Mouse (Mus musculus) MEL (cell line): ENCODE results near the gene Sars2. TPM values are rescaled to one million over a fixed set of nuclear protein-coding genes. Genes with fewer than 3 reads are reported as not detected.

Experiments
- DNase-seq: peaks from one replicate; pipeline ENCODE4 v3.0.0; 2011; ENCODE audit warnings: low read depth, low spot score
- H3K27ac ChIP-seq: 2 replicates; pipeline ENCODE4 v1.5.1; 2012; ENCODE audit warnings: low read depth, mild to moderate bottlenecking, control low read depth, low read length, moderate library complexity; ENCODE audit not compliant: control insufficient read depth
- H3K27me3 ChIP-seq, 2 experiments: fragments of 150-350 bp in 1 of 2; sonication (generic) in 1 of 2; 2 replicates each; pipeline ENCODE4 v1.6.1; 2012; ENCODE audit warnings: low read length in 2 of 2, mild to moderate bottlenecking in 2 of 2, improper control_type of control experiment in 1 of 2, moderate library complexity in 1 of 2; ENCODE audit not compliant: insufficient read depth in 2 of 2, control insufficient read depth in 1 of 2
- H3K36me3 ChIP-seq, 2 experiments: 2 replicates each; pipeline ENCODE4 v1.6.1; 2012 to 2014; ENCODE audit warnings: low read length in 2 of 2, improper control_type of control experiment in 1 of 2, inconsistent platforms in 1 of 2, mild to moderate bottlenecking in 1 of 2; ENCODE audit not compliant: insufficient read depth in 2 of 2, control insufficient read depth in 1 of 2
- H3K4me1 ChIP-seq, 2 experiments: fragments of 150-350 bp in 1 of 2; sonication (generic) in 1 of 2; 2 replicates each; pipeline ENCODE4 v1.6.1; 2012; ENCODE audit warnings: low read length in 2 of 2, improper control_type of control experiment in 1 of 2, mild to moderate bottlenecking in 1 of 2; ENCODE audit not compliant: insufficient read depth in 2 of 2, control insufficient read depth in 1 of 2
- H3K4me3 ChIP-seq, 2 experiments: fragments of 150-350 bp in 1 of 2; sonication (generic) in 1 of 2; 2 replicates each; pipeline ENCODE4 v1.5.1; 2012; ENCODE audit warnings: low read depth in 2 of 2, low read length in 2 of 2, mild to moderate bottlenecking in 2 of 2, moderate library complexity in 2 of 2, control low read depth in 1 of 2, improper control_type of control experiment in 1 of 2; ENCODE audit not compliant: control insufficient read depth in 1 of 2, insufficient read depth in 1 of 2
- H3K79me2 ChIP-seq: 2 replicates; pipeline ENCODE4 v1.6.1; 2012; ENCODE audit warnings: mild to moderate bottlenecking, low read length, moderate library complexity; ENCODE audit not compliant: control insufficient read depth, poor library complexity, insufficient read depth
- H3K9ac ChIP-seq: 2 replicates; pipeline ENCODE4 v1.6.1; 2012; ENCODE audit warnings: low read depth, mild to moderate bottlenecking, control low read depth, low read length, moderate library complexity; ENCODE audit not compliant: control insufficient read depth, poor library complexity, severe bottlenecking
- H3K9me3 ChIP-seq: fragments of 150-350 bp; sonication (generic); replicated peaks from 2 replicates; pipeline ENCODE4 v1.6.1; 2012; ENCODE audit warnings: mild to moderate bottlenecking, low read length, improper control_type of control experiment, moderate library complexity; ENCODE audit not compliant: insufficient read depth
- CHD1 ChIP-seq: IDR thresholded peaks from 2 replicates; pipeline ENCODE4 v1.6.1; 2012; ENCODE audit warnings: low read depth, mild to moderate bottlenecking, inconsistent platforms, low read length, improper control_type of control experiment
- CHD2 ChIP-seq: IDR thresholded peaks from 2 replicates; pipeline ENCODE4 v1.6.1; 2011; ENCODE audit warnings: low read length, improper control_type of control experiment
- ETS1 ChIP-seq: IDR thresholded peaks from 2 replicates; pipeline ENCODE4 v1.6.1; 2012; ENCODE audit warnings: low read depth, mild to moderate bottlenecking, inconsistent platforms, low read length, improper control_type of control experiment, moderate library complexity
- GATA1 ChIP-seq: IDR thresholded peaks from 2 replicates; pipeline ENCODE4 v1.6.1; 2011; ENCODE audit warnings: low read depth, low read length, improper control_type of control experiment
- HCFC1 ChIP-seq: IDR thresholded peaks from 2 replicates; pipeline ENCODE4 v1.6.1; 2012; ENCODE audit warnings: low read depth, mild to moderate bottlenecking, inconsistent platforms, low read length, improper control_type of control experiment, moderate library complexity
- MAFK ChIP-seq: IDR thresholded peaks from 2 replicates; pipeline ENCODE4 v1.6.1; 2011; ENCODE audit warnings: low read depth, mild to moderate bottlenecking, low read length, improper control_type of control experiment, borderline replicate concordance
- MAZ ChIP-seq: IDR thresholded peaks from 2 replicates; pipeline ENCODE4 v1.6.1; 2012; ENCODE audit warnings: low read depth, mild to moderate bottlenecking, inconsistent platforms, low read length, improper control_type of control experiment
- MEF2A ChIP-seq: IDR thresholded peaks from 2 replicates; pipeline ENCODE4 v1.6.1; 2014; ENCODE audit warnings: low read depth, mild to moderate bottlenecking, inconsistent platforms, low read length, improper control_type of control experiment; ENCODE audit not compliant: poor library complexity, insufficient replicate concordance, severe bottlenecking; ENCODE audit errors: extremely low read depth
- MXI1 ChIP-seq: IDR thresholded peaks from 2 replicates; pipeline ENCODE4 v1.6.1; 2011; ENCODE audit warnings: mild to moderate bottlenecking, low read depth, low read length, improper control_type of control experiment
- MYC ChIP-seq: IDR thresholded peaks from 2 replicates; pipeline ENCODE4 v1.6.1; 2011; ENCODE audit warnings: low read depth, mild to moderate bottlenecking, low read length, improper control_type of control experiment, moderate library complexity
- NELFE ChIP-seq: IDR thresholded peaks from 2 replicates; pipeline ENCODE4 v1.6.1; 2011; ENCODE audit warnings: low read depth, low read length, improper control_type of control experiment
- POLR2A ChIP-seq, 2 experiments: IDR thresholded peaks; 2 replicates each; pipeline ENCODE4 v1.6.1; 2011 to 2012; ENCODE audit warnings: low read length in 2 of 2, mild to moderate bottlenecking in 2 of 2, control low read depth in 1 of 2, improper control_type of control experiment in 1 of 2, low read depth in 1 of 2, moderate library complexity in 1 of 2; ENCODE audit not compliant: control insufficient read depth in 1 of 2, insufficient read depth in 1 of 2, poor library complexity in 1 of 2
- POLR2AphosphoS2 ChIP-seq: IDR thresholded peaks from 2 replicates; pipeline ENCODE4 v1.6.1; 2011; ENCODE audit warnings: low read length, improper control_type of control experiment
- POLR2AphosphoS5 ChIP-seq: IDR thresholded peaks from 2 replicates; pipeline ENCODE4 v1.6.1; 2012; ENCODE audit warnings: low read depth, borderline replicate concordance, mild to moderate bottlenecking, inconsistent platforms, low read length, moderate library complexity, mixed read lengths
- SIN3A ChIP-seq: IDR thresholded peaks from 2 replicates; pipeline ENCODE4 v1.6.1; 2012; ENCODE audit warnings: low read length, improper control_type of control experiment, inconsistent platforms
- SMC3 ChIP-seq: IDR thresholded peaks from 2 replicates; pipeline ENCODE4 v1.6.1; 2011; ENCODE audit warnings: low read depth, low read length, improper control_type of control experiment
- TBP ChIP-seq: IDR thresholded peaks from 2 replicates; pipeline ENCODE4 v1.8.0; 2011; ENCODE audit warnings: low read depth, low read length, improper control_type of control experiment
- UBTF ChIP-seq: IDR thresholded peaks from 2 replicates; pipeline ENCODE4 v1.6.1; 2012; ENCODE audit warnings: low read depth, mild to moderate bottlenecking, inconsistent platforms, low read length, improper control_type of control experiment, moderate library complexity, borderline replicate concordance; ENCODE audit not compliant: insufficient read depth
- ZMIZ1 ChIP-seq: IDR thresholded peaks from 2 replicates; pipeline ENCODE4 v1.6.1; 2012; ENCODE audit warnings: low read depth, mild to moderate bottlenecking, inconsistent platforms, low read length, improper control_type of control experiment, moderate library complexity
- ZNF384 ChIP-seq: IDR thresholded peaks from 2 replicates; pipeline ENCODE4 v1.6.1; 2012; ENCODE audit warnings: low read depth, mild to moderate bottlenecking, inconsistent platforms, low read length, improper control_type of control experiment
- polyA plus RNA-seq, 2 experiments: library from polyadenylated mRNA; stranded (reverse) in 1 of 2; unstranded in 1 of 2; fragments of >175 nt in 1 of 2; fragments of >200 nt in 1 of 2; gene quantifications; 2 replicates each; pipeline versions ENCODE4 v1.2.1 to v1.2.4; 2012; ENCODE audit warnings: low replicate concordance in 2 of 2, low read depth in 1 of 2; ENCODE audit not compliant: insufficient read length in 2 of 2, insufficient read depth in 1 of 2, missing spikeins in 1 of 2
- total RNA-seq: library from RNA; depleted of rRNA; stranded (reverse); fragments of 300-350 nt; gene quantifications from 2 replicates; pipeline ENCODE4 v1.2.3, GENCODE M21; 2012

Sars2 gene
- total and polyA plus RNA-seq, 3 experiments = 19.2 to 51.4 TPM; not detected in 1

GRCm38 (mm10) chr7:28717726-28718125 lies 24.1 kb upstream of the Sars2 start:
- H3K4me1 ChIP-seq = no peaks in the 10 kb centered on the region
- TF ChIP-seq MYC (no peak), SIN3A (no peak), SMC3 (no peak), HCFC1 (no peak), POLR2A (IDR thresholded peaks at IDR 0.05; ENCODE audit: control insufficient read depth in 1 of 2, insufficient read depth in 1 of 2, low read depth in 1 of 2, low read length in 2 of 2, poor library complexity in 1 of 2) (no peak)
- no peaks in the 10 kb centered on the region for H3K36me3 ChIP-seq
- no peaks in the 10 kb centered on the region for H3K79me2 ChIP-seq
- H3K27ac ChIP-seq = no peak overlapping the region
- H3K9ac ChIP-seq = no peak overlapping the region
- H3K4me3 ChIP-seq = no peak overlapping the region
- H3K27me3 ChIP-seq = no peaks in the 10 kb centered on the region; a peak in 1 of 4 replicates
- H3K9me3 ChIP-seq = no peaks in the 10 kb centered on the region
- no peak for DNase-seq

- Histone ChIP-seq H3K9me3 (no peaks in the 10 kb centered on the region), H3K36me3 (no peaks in the 10 kb centered on the region), H3K4me3 (no peak overlapping the region), H3K27ac (no peak overlapping the region), H3K27me3 (no peaks in the 10 kb centered on the region; a peak in 1 of 4 replicates), H3K9ac (no peak overlapping the region), H3K4me1 (no peaks in the 10 kb centered on the region), H3K79me2 (no peaks in the 10 kb centered on the region)
- no peak for DNase-seq
- TF ChIP-seq GATA1 (no peak), CHD2 (no peak), MEF2A (no peak), NELFE (no peak), UBTF (no peak), POLR2AphosphoS5 (no peak), MAFK (no peak), MXI1 (no peak)
Measured at GRCm38 (mm10) chr7:28719159-28719558, 22.6 kb upstream of the Sars2 start.

- Histone ChIP-seq H3K27me3 (no peaks in the 10 kb centered on the region; a peak in 1 of 4 replicates), H3K9me3 (no peaks in the 10 kb centered on the region), H3K4me1 (no peaks in the 10 kb centered on the region), H3K36me3 (no peaks in the 10 kb centered on the region), H3K4me3 (no peak overlapping the region), H3K79me2 (no peaks in the 10 kb centered on the region), H3K9ac (no peak overlapping the region), H3K27ac (no peak overlapping the region)
- TF ChIP-seq MAZ = no peak
- no peak for TF ChIP-seq MAFK
- TF ChIP-seq ZNF384 = no peak
- no peak for TF ChIP-seq ZMIZ1
- no peak for TF ChIP-seq POLR2AphosphoS2
- no peak for TF ChIP-seq SMC3
- TF ChIP-seq TBP = no peak
- no peak for TF ChIP-seq ETS1
- TF ChIP-seq HCFC1 = no peak
- no peak for TF ChIP-seq CHD1
- no peak for TF ChIP-seq SIN3A
- DNase-seq = no peak
Measured at GRCm38 (mm10) chr7:28719650-28720049, 22.1 kb upstream of the Sars2 start.
